ENCODE assay signal across 27 mouse cellular contexts in the genomic region with DNA sequence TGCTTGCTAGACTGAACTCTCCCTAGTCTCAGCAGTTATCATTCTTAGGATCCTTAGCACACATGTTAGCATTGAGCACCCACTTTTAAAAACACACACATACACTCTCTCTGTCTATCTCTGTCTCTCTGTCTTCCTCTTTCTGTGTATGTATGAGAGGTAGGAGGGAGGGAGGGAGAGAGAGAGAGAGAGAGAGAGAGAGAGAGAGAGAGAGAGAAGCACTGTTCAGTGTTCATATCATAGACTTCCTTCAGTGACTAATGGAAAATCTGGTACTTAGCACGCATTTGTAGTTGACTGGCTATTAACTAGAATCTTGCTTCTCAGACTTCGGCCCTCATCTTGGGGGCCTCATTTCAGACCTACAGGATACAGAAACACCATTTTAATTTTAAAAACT.
DNase-seq lines count a peak whose midpoint lies in the region; ATAC-seq and TF ChIP-seq lines count a peak whose summit lies in the region.
"Had no signal": no experiment of that assay in that cellular context is flagged by ENCODE, and none has a peak within 500 bp of the region (broad histone marks: within the 10 kb centered on the region; RNA-seq: fewer than 3 reads in every experiment).

No protein-coding gene starts in this region.

- intact Hi-C loops in left cerebral cortex, adult 2 months (cut with DNase I): loop anchor here (2.0 to 5.0 kb wide), 2 partner anchors 91 to 138 kb away; no protein-coding TSS in a partner anchor

- DNase-seq in left cerebral cortex, adult 2 months (ENCODE audit: extremely low spot score in 1 of 2, low spot score in 2 of 2): no peak
- DNase-seq in left cerebral cortex, adult 18-20 months (ENCODE audit: low spot score in 2 of 2): no peak
- DNase-seq in limb, embryonic 10.5 days (ENCODE audit: low spot score): peak; percentile 15
- no peak for DNase-seq in heart, adult 8-10 months (ENCODE audit: low spot score)
- no peak for DNase-seq in ovary, postnatal 10 days (ENCODE audit: low spot score)
- DNase-seq: adrenal gland, postnatal 14 days; cerebellum, adult 2 months; heart, adult 18-20 months; heart, postnatal 14 days; kidney, adult 18-20 months; layer of hippocampus, postnatal 36 days; liver, embryonic 13.5 days; lung, adult 2 months; lung, postnatal 14 days; retina, postnatal 1 day had no signal

- no peak for TF ChIP-seq CTCF in left cerebral cortex, adult 2 months (IDR thresholded peaks at IDR 0.05)

- H3K27me3 ChIP-seq in limb, embryonic 10.5 days (ENCODE audit: low read depth, poor library complexity, severe bottlenecking): no peaks in the 10 kb centered on the region
- H3K27me3 ChIP-seq: embryonic facial prominence, embryonic 15.5 days; heart, embryonic 13.5 days; hindbrain, embryonic 12.5 days; liver, embryonic 13.5 days; megakaryocyte, embryonic 14.5 days; midbrain, embryonic 13.5 days; neural tube, embryonic 15.5 days had no signal

- H3K27ac ChIP-seq in left cerebral cortex, adult 2 months: peak overlapping the region; percentile 85
- H3K27ac ChIP-seq in limb, embryonic 10.5 days: no peak overlapping the region
- H3K27ac ChIP-seq: embryonic facial prominence, embryonic 15.5 days; heart, embryonic 13.5 days; hindbrain, embryonic 12.5 days; kidney, postnatal 0 days; liver, embryonic 13.5 days; midbrain, embryonic 13.5 days; neural tube, embryonic 15.5 days; stomach, postnatal 0 days had no signal

- H3K36me3 ChIP-seq in limb, embryonic 10.5 days: no peaks in the 10 kb centered on the region
- H3K36me3 ChIP-seq: embryonic facial prominence, embryonic 15.5 days; heart, embryonic 13.5 days; hindbrain, embryonic 12.5 days; liver, embryonic 13.5 days; midbrain, embryonic 13.5 days; neural tube, embryonic 15.5 days had no signal

- H3K9me3 ChIP-seq in limb, embryonic 10.5 days (replicated peaks): no peaks in the 10 kb centered on the region
- H3K9me3 ChIP-seq: embryonic facial prominence, embryonic 15.5 days; heart, embryonic 13.5 days; hindbrain, embryonic 12.5 days; liver, embryonic 13.5 days; megakaryocyte, embryonic 14.5 days; midbrain, embryonic 13.5 days; neural tube, embryonic 15.5 days had no signal

- H3K4me3 ChIP-seq in left cerebral cortex, adult 2 months: no peak overlapping the region
- no peak overlapping the region for H3K4me3 ChIP-seq in limb, embryonic 10.5 days
- H3K4me3 ChIP-seq: embryonic facial prominence, embryonic 15.5 days; heart, embryonic 13.5 days; hindbrain, embryonic 12.5 days; liver, embryonic 13.5 days; megakaryocyte, embryonic 14.5 days; midbrain, embryonic 13.5 days; myocyte; neural tube, embryonic 15.5 days had no signal

- peak; percentile 9 for ATAC-seq in activated CD4-positive, CD25-positive, alpha-beta regulatory T cell, adult 4 months
- no peak for ATAC-seq in monocyte, adult 5-6 weeks (replicated peaks; ENCODE audit: insufficient number of reproducible peaks, low FRiP score, low TSS enrichment, poor library complexity, severe bottlenecking)
- ATAC-seq: forebrain, embryonic 14.5 days; midbrain, embryonic 13.5 days had no signal

- 86% methylated on average over 2 of the region's 2 CpGs for WGBS in limb, embryonic 10.5 days

- peaks cover 11% of the 10 kb centered on the region for H3K4me1 ChIP-seq in limb, embryonic 10.5 days
- H3K4me1 ChIP-seq: liver, embryonic 13.5 days had no signal
